Mouse (Mus musculus): ENCODE data around the gene Mef2d.
A peak's percentile ranks its signal among the peaks of the same experiment; 100 is the strongest.

The Mef2d gene

GRCm38 (mm10) chr3:88138336-88139242, 3.6 kb upstream of the Mef2d start:
- peak; percentile 97 for DNase-seq

GRCm38 (mm10) chr3:88139243-88140177, 2.7 kb upstream of the Mef2d start:
- peak; percentile 45 for DNase-seq

GRCm38 (mm10) chr3:88140178-88140902, 1.8 kb upstream of the Mef2d start:
- peak; percentile 85 for DNase-seq

- no peak for DNase-seq
Measured at GRCm38 (mm10) chr3:88140903-88141430, 1.2 kb upstream of the Mef2d start.

GRCm38 (mm10) chr3:88141439-88141786, 759 bp upstream of the Mef2d start:
- DNase-seq = peak; percentile 67

GRCm38 (mm10) chr3:88142546-88142915, 359 bp downstream of the Mef2d start:
- no peak for DNase-seq

GRCm38 (mm10) chr3:88142916-88143771, 972 bp downstream of the Mef2d start:
- DNase-seq = peak; percentile 91

- DNase-seq = peak; percentile 45
Measured at GRCm38 (mm10) chr3:88143961-88144486, 1.9 kb downstream of the Mef2d start.

- no peak for DNase-seq
Measured at GRCm38 (mm10) chr3:88144648-88145410, 2.7 kb downstream of the Mef2d start.

- peak; percentile 21 for DNase-seq
Measured at GRCm38 (mm10) chr3:88145411-88145782, 3.2 kb downstream of the Mef2d start.

- peak; percentile 45 for DNase-seq
Measured at GRCm38 (mm10) chr3:88145952-88146351, 3.8 kb downstream of the Mef2d start.

GRCm38 (mm10) chr3:88146376-88147112, 4.4 kb downstream of the Mef2d start:
- no peak for DNase-seq

GRCm38 (mm10) chr3:88147444-88147843, 5.3 kb downstream of the Mef2d start:
- DNase-seq = no peak

GRCm38 (mm10) chr3:88147866-88148265, 5.7 kb downstream of the Mef2d start:
- DNase-seq = no peak

GRCm38 (mm10) chr3:88148354-88148753, 6.2 kb downstream of the Mef2d start:
- DNase-seq = no peak

GRCm38 (mm10) chr3:88148776-88149509, 6.8 kb downstream of the Mef2d start:
- peak; percentile 45 for DNase-seq

- no peak for DNase-seq
Measured at GRCm38 (mm10) chr3:88149510-88149974, 7.4 kb downstream of the Mef2d start.

- DNase-seq = peak; percentile 53
Measured at GRCm38 (mm10) chr3:88150061-88150998, 8.2 kb downstream of the Mef2d start.
